In genomic region chr11:60308061-60308460, GRCm38 (mm10) we compare ENCODE assay signal across 9 mouse cellular contexts. TPM values are rescaled to one million over a fixed set of nuclear protein-coding genes. Genes with fewer than 3 reads are reported as not detected.
DNase-seq lines count a peak whose midpoint lies in the region; ATAC-seq and TF ChIP-seq lines count a peak whose summit lies in the region.
"Had no signal": no experiment of that assay in that cellular context is flagged by ENCODE, and none has a peak within 500 bp of the region (broad histone marks: within the 10 kb centered on the region; RNA-seq: fewer than 3 reads in every experiment).

No protein-coding gene starts in this region.

- DNase-seq in adrenal gland, postnatal 14 days: peak; percentile 22
- DNase-seq in adrenal gland, postnatal 36 days: no peak
- DNase-seq in kidney, adult 2 months: no peak
- DNase-seq in kidney, adult 11 months: no peak
- DNase-seq in neural tube, embryonic 10.5 days (ENCODE audit: extremely low spot score, low spot score): no peak

- 22% methylated on average over 2 of the region's 2 CpGs for WGBS in kidney, adult 2 months
- WGBS in neural tube, embryonic 13.5 days: 93% methylated on average over 2 of the region's 2 CpGs
- WGBS in forebrain, embryonic 13.5 days: 87% methylated on average over 2 of the region's 2 CpGs

- ATAC-seq in neural tube, embryonic 13.5 days (ENCODE audit: low read depth): no peak
- no peak for ATAC-seq in megakaryocyte, adult 5-6 weeks (ENCODE audit: poor library complexity, severe bottlenecking)
- no peak for ATAC-seq in forebrain, embryonic 13.5 days

- no peak for TF ChIP-seq CTCF in kidney, adult 2 months (conservative IDR thresholded peaks at IDR 0.05; ENCODE audit: insufficient read depth, insufficient read length, low read depth, low read length)

- no peak overlapping the region for H3K4me3 ChIP-seq in kidney, adult 2 months (ENCODE audit: insufficient read depth, low read depth, low read length)
- H3K4me3 ChIP-seq in neural tube, embryonic 13.5 days: no peak overlapping the region
- no peak overlapping the region for H3K4me3 ChIP-seq in forebrain, embryonic 13.5 days

- H3K4me1 ChIP-seq in kidney, adult 2 months (ENCODE audit: control insufficient read depth, insufficient read depth, low read length): peaks cover 44% of the 10 kb centered on the region
- H3K4me1 ChIP-seq in neural tube, embryonic 13.5 days (replicated peaks): peaks cover 64% of the 10 kb centered on the region
- peaks cover 77% of the 10 kb centered on the region for H3K4me1 ChIP-seq in forebrain, embryonic 13.5 days

- no peaks in the 10 kb centered on the region for H3K36me3 ChIP-seq in kidney, adult 2 months (ENCODE audit: control insufficient read depth, insufficient read depth, low read length)
- no peaks in the 10 kb centered on the region for H3K36me3 ChIP-seq in neural tube, embryonic 13.5 days
- no peaks in the 10 kb centered on the region for H3K36me3 ChIP-seq in forebrain, embryonic 13.5 days (ENCODE audit: poor library complexity, severe bottlenecking)

- no peak for TF ChIP-seq POLR2A in kidney, adult 2 months (IDR thresholded peaks at IDR 0.05; ENCODE audit: low read depth, low read length)

- H3K9ac ChIP-seq in neural tube, embryonic 13.5 days: no peak overlapping the region
- no peak overlapping the region for H3K9ac ChIP-seq in forebrain, embryonic 13.5 days

- H3K9me3 ChIP-seq in neural tube, embryonic 13.5 days: no peaks in the 10 kb centered on the region
- H3K9me3 ChIP-seq in forebrain, embryonic 13.5 days (replicated peaks): no peaks in the 10 kb centered on the region

- H3K27ac ChIP-seq in kidney, adult 2 months (ENCODE audit: insufficient read depth, low read depth, low read length): peak overlapping the region; percentile 91
- peak overlapping the region; percentile 34 for H3K27ac ChIP-seq in neural tube, embryonic 13.5 days (replicated peaks)
- H3K27ac ChIP-seq in forebrain, embryonic 13.5 days: no peak overlapping the region

- no peak overlapping the region for H3K4me2 ChIP-seq in neural tube, embryonic 13.5 days
- no peak overlapping the region for H3K4me2 ChIP-seq in forebrain, embryonic 13.5 days
- H3K4me2 ChIP-seq: midbrain, embryonic 11.5 days had no signal

- no peaks in the 10 kb centered on the region for H3K27me3 ChIP-seq in kidney, adult 2 months (replicated peaks; ENCODE audit: control insufficient read depth, insufficient read depth, low read length)
- no peaks in the 10 kb centered on the region for H3K27me3 ChIP-seq in neural tube, embryonic 13.5 days
- H3K27me3 ChIP-seq in forebrain, embryonic 13.5 days: no peaks in the 10 kb centered on the region

RNA-seq across cellular contexts. Expression of gene Tom1l2, which starts 44.6 kb away (rescaled TPM):
- total RNA-seq in adrenal gland, postnatal 14 days (2021): 55.9 and 65.0 TPM in 2 replicates
- 10 to 100 TPM; 69.7 to 87.6 TPM for total RNA-seq in adrenal gland, postnatal 36 days (2021)
- 95.2 and 125 TPM in 2 replicates for polyA plus RNA-seq in kidney, adult 2 months (2012; rRNA removed)
- 52.8 and 61.4 TPM in 2 replicates for polyA plus RNA-seq in neural tube, embryonic 13.5 days (2015; fragmentation: Nextera tagmentation; extraction: Ambion mirVana)
- 6.0 and 6.3 TPM in 2 replicates for total RNA-seq in megakaryocyte, adult 5-6 weeks (2015)
- total RNA-seq in megakaryocyte, adult 5-6 weeks (2017): 4.3 and 6.1 TPM in 2 replicates
- 29.7 and 35.3 TPM in 2 replicates for polyA plus RNA-seq in forebrain, embryonic 13.5 days (2015; fragmentation: Nextera tagmentation; extraction: Ambion mirVana)

RNA-seq across cellular contexts. Expression of gene Drc3, which starts 45.1 kb away (rescaled TPM):
- total RNA-seq in adrenal gland, postnatal 14 days (2021): 1.6 TPM in 2 replicates
- 1 to 10 TPM; 1.5 to 1.8 TPM for total RNA-seq in adrenal gland, postnatal 36 days (2021)
- 2.6 and 2.8 TPM in 2 replicates for polyA plus RNA-seq in kidney, adult 2 months (2012; rRNA removed)
- polyA plus RNA-seq in neural tube, embryonic 13.5 days (2015; fragmentation: Nextera tagmentation; extraction: Ambion mirVana): 3.8 TPM in 2 replicates
- 0.16 TPM in 1 of 2 replicates, not detected in the other for total RNA-seq in megakaryocyte, adult 5-6 weeks (2015)
- total RNA-seq in megakaryocyte, adult 5-6 weeks (2017): 0.11 and 0.98 TPM in 2 replicates
- 3.1 and 5.8 TPM in 2 replicates for polyA plus RNA-seq in forebrain, embryonic 13.5 days (2015; fragmentation: Nextera tagmentation; extraction: Ambion mirVana)
